Mouse (Mus musculus): ENCODE data around the gene Ctse.
A peak's percentile ranks its signal among the peaks of the same experiment; 100 is the strongest.

The Ctse gene

DNA sequence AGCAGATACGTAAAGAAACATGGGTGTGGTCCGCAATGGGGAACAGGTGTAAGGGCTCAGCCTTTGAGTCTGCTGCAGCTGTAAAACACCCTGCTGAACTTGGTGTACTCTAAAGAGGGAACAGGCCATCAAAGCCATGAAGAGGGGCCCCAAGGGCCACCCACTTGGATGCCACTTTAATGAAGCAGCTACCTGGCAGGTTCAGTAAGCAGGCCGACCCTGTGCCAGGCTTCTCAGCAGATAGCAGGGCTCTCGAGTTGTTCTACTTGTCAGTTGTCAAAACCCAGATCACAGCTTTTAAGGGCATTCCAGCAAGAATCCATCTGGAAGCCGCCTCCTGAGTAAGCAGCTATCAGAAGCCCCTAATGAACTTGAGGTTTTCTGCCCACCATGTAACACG is 17.5 kb downstream of the Ctse start:
- no peak for DNase-seq

DNA sequence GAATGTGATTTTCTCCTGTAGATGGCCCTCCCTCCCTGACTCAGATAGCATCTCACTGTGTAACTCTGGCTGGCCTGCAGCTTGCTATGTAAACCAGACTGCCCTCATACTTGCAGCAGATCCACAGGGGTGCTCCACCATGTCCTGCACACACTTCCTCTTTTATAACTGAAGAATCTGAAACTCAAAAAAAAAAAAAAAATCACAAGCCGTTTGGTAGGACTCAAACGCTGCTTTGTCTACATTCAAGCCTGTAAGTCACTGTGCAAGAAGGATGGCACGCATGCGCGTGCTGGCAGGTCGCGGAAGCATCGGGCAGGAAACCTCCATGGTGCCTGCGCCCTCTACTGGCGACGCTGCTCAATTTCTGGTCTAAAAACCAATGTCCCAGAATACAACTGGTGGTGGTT is 19.8 kb downstream of the Ctse start:
- DNase-seq, result peak; percentile 86

DNA sequence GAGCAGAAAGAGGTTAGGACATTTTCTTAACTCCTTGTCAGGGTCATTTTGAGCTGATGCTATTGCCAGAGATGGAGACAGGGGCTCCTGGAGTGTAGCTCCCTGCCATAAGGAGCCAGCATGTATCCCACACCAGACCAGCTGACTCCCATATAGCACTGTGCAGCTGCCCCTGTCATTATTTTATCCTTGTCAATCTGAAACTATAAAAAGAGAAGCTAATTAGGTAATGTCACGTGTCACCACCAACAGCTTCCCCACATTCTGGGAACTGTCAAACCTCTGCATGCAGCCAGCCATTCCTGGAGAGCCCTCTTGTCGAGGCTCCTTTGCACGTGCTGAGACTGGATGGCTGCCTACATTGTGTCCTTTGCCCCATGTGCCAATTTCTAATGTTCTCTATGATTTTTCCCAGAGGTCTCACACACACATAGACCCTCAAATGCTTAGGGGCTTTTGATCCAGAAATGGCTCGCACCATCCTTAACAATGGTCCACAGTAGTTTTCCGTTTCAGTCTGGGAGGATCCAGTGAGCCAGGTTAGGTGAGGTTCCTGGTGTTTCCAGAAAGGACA is 21.5 kb downstream of the Ctse start:
- no peak for DNase-seq

DNA sequence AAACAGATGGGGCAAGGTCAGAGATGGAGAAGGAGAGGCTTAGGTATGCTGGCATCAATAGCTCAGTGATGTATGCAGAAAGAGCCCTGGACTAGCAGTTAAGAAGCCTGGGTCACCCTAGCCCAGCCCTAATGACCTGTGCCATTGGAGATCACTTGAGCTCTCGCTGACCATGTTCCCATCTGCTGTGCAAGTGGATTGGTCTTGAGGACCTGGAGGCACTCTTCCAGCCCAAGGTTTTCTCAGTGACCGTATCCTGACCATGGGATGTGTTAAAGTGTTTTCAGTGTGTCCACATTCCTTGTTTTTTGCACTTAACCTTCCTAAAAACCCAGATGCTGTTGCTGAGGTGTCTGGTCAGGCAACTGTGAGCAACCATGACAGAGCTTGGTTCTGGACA is 22.2 kb downstream of the Ctse start:
- no peak for DNase-seq

DNA sequence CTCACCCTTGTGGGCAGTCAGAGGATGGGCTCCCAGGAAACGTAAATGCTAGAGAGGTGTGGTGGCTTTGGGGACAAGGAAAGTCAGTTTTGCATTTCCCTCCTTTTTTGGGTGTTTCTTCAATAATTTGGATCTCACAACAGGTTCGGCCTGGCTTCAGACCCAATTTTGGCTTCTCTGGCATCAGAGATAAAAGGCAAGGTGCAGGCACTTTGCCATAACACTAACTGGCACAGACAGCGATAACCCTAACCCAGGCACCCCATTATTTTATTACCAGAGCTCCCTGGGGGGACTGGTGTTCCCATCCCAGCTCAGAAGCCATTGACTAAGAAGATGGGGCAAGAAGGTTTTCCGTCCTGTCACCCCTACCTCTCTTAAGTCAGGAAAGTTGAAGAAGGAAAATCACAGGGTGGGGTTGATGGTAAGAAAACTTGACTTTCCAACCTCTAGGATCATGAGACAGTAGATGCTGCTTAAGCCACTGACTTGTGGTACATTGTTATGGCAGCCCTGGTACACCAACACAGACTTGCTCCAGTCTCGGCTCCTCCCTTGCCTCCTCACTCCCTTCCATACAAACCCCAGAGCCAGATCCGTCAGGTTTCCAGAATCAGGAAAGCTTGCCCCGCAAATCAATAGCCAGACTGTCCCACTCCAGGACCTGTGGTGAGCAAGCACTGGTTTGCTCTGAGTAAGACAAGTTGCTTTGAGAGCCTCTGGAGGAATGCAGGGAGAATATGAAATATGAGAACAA is 22.8 kb downstream of the Ctse start:
- no peak for DNase-seq

DNA sequence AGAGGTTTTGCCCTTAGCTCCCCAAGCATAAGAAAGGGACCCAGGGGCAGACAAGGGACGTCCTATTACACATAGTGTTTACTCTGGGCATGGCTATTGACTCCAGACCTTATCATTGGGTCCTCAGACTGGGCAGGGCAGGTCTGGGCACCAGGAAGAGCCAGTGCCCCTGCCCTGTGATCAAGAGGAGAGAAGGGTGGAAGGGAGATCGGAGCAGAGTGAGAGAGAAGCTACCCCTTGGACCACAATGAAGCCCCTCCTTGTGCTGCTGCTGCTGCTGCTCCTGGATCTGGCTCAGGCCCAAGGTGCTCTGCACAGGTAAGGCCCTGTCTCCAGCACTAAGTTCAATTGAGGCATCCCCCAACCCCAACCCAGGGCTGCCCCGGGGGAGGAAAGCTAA is 23.6 kb downstream of the Ctse start:
- no peak for DNase-seq

DNA sequence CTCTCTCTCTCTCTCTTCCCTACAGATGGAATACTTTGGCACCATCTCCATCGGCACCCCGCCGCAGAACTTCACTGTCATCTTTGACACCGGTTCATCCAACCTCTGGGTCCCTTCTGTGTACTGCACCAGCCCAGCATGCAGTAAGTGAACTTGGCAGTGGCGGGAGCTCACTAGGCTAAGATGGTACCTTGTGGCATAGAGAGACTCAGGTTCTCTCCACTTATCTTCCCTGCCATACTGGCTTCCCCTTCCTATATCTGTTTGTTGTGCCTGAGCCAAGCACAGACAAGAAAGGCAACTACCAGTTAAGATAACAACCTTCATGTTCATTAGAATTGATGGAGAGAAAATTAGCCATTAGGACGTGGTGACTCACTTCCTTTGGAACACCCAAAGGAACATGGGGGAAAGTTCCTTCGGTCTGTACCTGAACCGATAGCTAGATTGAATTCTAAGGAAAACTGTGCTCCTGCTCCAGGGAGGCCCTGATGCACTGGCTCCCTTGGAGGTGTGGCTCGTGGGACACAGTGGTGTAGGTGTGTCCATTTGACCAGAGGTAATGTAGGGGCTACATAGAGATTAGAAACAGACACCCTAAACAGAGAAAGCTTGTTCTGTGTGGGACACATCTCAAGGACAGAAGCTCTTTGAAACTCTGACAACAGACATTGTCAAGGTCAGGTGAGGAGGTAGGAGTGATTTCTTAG is 25.3 kb downstream of the Ctse start:
- no peak for DNase-seq

DNA sequence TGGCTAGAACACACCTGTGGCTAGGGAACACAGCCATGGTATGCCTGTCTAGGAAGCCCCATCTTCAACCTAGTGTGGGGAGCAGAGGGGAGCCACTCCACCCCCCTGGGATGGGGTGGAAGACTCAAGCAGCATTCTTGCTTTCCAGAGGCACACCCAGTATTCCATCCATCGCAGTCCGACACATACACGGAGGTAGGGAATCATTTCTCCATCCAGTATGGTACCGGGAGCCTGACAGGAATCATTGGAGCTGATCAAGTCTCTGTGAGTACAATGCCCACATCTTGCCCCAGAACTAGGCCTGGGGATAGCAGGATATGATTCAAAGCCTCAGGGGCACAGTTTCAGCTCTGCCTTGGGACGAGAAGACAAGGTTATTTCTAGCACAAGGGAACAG is 26.0 kb downstream of the Ctse start:
- no peak for DNase-seq

DNA sequence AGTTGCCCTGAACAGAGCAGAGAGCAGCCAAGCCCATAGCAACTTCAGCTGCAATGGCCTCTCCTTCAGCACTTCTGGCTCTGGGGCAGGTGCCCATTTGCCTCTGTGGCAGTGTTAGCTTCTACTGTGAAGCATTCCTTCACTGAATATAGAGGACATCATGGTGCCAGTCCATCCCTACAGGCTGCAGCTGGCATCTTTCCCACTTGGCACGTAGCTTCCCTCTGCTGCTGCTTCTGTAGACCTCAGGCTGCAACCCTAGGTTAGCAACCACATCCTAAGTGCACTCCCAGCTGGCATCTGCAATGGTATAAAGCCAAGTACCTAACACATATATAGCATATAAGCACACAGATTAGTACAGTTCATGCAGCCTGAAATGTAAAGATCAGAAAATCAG is 27.8 kb downstream of the Ctse start:
- DNase-seq, result no peak

DNA sequence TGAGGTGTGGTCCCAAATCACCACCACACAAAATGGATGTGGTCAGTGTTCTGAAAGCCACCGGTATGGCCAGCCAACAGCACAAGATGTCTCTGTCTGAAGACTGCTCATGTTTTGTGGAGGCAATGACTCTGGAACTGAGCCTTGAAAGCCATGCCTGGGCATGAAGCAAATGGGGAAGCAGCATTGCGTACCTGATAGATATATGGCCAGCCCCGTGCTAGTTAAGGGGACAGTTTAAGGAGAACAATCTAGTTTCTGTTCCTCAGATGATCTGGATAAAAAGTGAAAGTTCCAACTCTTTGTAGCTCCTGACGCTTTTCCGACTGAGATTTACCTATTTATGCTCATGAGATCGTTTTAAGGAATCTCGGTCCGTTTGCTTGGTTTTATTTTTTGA is 33.0 kb downstream of the Ctse start:
- no peak for DNase-seq

DNA sequence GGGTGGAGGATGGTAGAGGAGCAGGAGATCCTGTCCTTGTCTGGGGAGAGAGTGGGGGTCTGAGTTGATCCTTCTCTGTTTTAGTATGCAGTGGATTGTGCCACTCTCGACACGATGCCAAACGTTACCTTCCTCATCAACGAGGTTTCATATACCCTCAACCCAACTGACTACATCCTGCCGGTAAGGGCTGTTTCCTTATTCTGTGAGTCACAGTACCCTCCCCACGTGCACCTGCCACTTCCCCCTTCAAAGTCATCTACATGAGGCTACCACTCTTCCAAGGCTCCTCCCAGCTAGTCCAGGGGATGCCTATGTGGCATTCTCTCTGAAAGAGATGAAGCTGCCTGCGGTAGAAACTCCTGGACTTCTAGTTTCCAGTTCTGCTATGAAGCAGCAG is 34.3 kb downstream of the Ctse start:
- no peak for DNase-seq

DNA sequence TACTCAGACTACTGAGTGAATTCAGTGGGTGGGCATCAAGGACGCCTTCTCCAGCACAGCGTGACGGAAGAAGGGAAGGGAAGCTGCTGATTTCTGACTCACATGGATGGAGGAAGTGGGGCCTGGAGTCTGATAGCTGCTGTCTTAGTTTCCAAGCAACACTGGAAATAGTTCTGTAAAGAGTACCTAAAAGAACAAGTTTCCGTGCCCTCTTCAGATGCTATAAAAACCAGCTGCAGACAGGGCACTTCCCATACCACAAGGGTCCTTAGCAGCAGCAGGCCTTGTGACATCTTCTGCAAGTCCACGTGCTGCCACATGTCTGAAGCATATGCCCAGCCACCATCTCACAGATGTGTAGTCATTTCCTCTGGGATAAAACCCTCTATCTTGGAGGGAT is 41.5 kb downstream of the Ctse start:
- no peak for DNase-seq

DNA sequence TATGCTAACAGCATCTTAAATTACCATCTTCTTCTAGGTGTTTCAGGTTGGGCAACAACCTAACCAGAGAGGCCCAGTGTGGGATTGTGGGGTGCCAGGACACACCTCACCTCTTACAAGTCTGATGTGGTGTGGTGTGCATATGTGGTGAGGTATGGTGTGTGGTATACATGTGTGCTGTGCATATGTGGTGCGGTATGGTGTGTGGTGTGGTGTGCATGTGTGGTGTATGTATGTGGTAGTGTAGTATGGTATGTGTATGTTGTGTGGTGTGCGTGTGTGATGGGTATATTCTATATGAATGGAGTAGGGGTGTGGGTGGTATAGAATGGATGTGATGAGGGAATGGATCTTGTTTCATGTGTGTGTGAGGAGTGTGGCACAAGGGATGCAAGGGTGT is 49.6 kb downstream of the Ctse start:
- no peak for DNase-seq

DNA sequence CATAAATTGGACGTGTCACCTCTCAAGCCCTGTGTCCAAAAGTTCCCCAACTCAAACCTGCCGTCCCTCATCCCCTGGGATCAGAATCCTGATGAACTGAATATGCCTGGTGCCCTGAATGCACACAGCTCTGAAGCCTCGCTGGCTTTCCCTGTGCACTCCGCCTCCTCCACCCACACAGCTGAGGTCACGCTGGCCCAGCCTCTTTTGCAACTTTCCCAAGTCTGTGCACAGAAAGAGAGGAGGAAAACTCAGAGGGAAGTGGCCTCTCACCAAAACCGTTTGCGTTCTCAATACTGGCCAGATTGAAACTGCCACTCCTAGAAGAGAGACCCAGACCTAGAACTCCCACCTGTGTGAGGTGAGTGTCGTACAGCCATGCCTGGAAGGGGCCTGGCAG is 50.4 kb downstream of the Ctse start, which contains the start of gene Rab7b:
Rab7b (plus strand) TSS at position 221 of the 400 bp plus-strand sequence.
- no peak for DNase-seq

DNA sequence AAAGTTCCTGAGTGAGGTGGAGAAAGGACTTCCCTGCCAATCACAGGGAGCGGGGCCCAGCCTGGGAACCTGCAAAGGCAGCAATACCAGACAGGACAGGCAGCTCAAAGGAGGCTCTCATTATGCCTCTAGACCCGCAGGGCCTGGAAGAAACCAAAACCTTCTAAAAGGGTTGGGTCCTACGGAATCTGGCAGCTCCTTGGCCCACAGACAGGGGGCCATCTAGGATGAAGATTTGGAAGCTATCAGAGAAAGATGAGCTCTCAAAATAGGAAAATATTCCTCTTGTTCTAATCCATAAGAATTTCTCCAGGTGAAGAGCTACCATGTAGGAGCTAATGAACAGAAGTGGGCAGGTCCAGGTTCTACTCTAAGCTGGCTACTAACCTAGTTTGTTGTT is 50.9 kb downstream of the Ctse start:
- no peak for DNase-seq

DNA sequence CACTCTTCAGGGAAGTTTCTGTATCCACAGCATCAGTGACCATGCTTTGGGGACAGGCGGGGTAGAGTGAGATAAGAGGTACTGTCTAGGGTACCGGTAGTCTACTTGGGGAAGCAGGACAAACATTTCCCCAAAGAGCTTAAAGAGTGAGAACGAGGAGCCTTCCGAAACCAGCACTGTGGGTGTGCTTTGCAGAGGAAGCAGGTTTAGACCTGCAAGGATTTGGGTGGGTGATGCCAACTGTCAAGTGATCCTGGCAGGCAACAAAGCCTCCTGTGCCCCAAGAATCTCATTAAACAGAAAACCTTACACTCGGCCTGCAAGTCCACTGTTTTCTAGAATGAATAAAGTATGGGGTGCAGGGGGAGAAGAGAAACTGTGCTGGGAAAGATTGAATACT is 51.8 kb downstream of the Ctse start:
- DNase-seq, result no peak

DNA sequence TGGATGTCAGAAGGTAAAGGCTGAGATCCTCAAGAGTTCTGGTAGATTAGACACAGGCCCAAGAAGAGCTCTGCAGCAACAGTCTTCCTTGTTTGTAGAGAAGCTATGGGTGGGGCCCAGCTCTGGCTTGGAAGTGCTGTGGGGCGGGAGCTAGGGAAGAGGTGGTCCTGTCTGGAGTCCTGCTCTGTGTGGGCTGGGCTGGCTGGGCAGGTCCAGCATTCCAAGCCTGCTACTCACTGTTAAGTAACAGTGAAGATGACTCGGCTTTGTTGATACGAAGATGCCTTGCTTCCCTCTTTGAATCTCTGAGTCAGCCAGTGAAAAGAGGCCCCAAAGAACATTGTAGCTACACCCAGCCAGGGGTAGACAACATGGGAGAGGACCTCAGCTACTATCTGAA is 52.3 kb downstream of the Ctse start:
- DNase-seq, result no peak

DNA sequence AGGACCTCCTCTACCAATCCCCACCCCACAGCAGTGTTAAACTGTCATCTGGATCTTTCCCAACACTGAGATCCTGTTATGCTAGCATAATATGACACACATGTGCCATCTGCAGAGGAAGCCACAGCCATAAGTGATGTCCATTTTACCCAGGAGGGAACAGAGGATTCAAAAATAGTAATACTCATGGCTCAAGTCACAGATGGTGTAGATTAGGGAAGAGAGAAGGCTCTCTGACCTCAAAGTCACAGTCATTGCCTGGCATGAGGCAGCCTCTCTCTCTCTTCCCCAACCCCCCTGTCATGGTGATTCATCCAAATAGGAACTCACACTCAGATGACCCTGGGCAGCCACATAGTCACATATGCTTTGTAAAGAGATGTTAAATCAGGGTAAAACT is 53.2 kb downstream of the Ctse start:
- no peak for DNase-seq

DNA sequence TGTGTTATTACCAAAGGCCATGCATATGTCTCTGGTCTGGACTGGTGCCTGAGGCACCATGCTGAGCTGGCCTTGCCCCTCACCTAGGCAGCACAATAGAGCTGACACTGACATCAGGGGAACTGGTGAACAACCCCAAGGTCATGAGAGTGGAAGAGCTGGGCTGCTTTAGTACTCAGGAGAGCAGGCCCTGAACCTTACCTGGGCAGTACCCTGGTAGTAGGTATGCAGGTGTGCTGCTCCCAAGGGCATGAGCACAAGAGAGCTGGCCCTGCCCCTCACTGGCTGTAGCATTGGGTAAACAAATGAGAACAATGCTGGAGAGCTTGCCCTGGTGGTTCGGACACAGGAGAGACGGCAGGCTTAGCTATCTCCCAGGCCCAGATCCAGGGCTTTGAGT is 57.2 kb downstream of the Ctse start:
- no peak for DNase-seq

DNA sequence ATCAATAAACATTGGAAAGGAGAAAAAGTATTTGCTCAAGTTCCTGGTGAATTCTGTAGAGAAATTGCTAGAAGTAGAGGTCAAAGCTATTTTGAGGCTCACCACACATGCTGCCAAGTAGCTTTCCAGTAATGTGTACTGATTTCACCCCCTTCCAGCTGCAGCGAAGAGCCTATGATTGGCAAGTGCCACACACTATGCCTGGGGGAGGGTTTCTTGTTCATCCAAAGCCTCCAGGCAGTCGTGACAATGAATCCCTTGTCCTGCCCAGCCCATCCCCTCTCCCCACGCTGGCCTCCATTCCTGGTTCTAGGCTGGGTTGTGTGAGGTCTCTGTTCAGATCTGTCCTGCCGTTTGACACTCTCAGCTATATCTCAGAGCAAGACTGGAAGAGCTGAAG is 58.2 kb downstream of the Ctse start:
- no peak for DNase-seq

DNA sequence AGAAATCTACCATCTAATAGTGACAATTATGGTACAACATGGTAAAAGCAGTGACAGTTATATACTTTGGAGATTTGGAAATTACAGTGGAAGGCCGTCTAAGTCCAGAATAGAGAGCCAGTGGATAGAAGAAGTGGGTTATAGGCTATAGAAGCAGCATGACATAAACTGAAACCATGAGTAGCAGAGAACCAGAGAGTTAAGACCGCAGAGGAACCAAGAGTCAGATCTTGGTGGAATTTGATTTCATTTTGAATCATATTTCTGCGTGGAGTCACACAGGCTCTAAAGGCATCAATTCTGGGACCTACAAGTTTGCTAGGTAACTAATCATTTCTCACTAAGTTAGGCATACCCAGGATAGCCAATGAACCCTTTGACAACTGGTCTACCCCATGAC is 60.7 kb downstream of the Ctse start:
- DNase-seq, result no peak

DNA sequence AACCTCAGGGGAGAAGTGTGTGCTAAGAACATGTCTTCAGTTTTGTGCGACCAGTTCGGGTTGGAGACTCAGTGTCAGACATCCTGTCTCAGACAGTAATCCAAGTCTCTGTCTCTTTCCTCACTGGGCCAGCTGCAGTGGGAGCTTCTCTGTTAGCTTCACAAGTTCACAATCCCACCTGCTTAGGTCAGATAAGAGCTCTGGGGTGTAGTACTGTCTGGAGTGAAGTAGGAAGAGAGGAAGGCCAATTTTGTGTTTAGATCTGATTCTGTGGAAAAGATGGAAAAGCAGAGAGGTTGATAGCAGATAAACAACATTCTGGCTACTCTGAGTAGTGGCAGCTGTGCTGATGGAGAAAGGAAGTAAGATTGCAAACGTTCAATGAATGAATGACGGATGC is 61.5 kb downstream of the Ctse start:
- no peak for DNase-seq

DNA sequence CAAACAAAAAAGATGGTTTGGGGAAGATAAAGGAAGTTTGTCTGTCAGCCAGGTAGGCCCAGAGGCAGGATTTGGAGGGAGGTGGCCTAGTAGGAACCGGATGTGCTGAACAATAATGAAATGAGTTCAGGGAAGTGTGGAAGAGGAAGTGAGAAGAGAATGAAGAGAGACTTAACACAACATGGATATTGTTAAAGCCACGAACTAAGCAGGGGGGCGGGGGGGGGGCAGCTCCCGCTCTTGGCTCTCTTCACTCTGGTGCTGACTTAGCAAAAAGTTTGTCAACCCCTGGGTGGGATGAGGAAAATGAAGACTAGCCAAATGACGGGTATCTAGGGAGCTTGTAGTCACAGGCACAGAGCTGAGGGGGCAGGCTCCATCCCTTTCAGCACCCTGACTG is 62.3 kb downstream of the Ctse start:
- DNase-seq, result no peak

DNA sequence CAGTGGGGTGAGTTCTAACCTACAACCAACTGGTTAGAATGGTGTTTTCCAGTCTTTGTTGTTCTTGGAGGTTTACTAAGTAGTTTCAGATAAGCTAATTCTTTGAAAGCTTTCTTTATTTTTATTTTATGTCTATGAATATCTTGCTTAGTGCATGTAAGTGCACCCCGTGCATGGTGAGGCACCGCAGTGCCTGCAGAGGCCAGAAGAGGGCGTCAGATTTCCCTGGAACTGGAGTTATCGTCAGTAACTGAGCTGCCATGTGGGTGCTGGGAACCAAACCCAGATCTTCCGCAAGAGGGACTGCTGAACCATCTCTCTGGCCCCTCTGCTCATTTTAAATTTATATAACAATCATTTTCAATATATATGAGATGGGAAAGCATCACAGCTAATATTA is 63.3 kb downstream of the Ctse start:
- DNase-seq, result no peak

Measured in cerebellum, adult 8-10 months (tissue).